Mouse (Mus musculus) hindbrain, embryonic 11.5 days (tissue): Measurements from ENCODE around the gene Gcg. TPM values are rescaled to one million over a fixed set of nuclear protein-coding genes. Genes with fewer than 3 reads are reported as not detected.

Experiments
- ATAC-seq: fragments of 200-750 bp; cut with Nextera tagmentation; 2 replicates; pipeline ENCODE4 v1.8.0; 2017; ENCODE audit warnings: mild to moderate bottlenecking, moderate TSS enrichment, moderate library complexity; ENCODE audit not compliant: low FRiP score
- DNase-seq: peaks from one replicate; pipeline ENCODE4 v3.0.0-alpha.2; 2015; ENCODE audit warnings: low spot score
- H3K27ac ChIP-seq: fragments of 300-500 bp; sonication (generic); 2 replicates; pipeline ENCODE4 v1.5.1; 2014; ENCODE audit warnings: mild to moderate bottlenecking, low read depth, low read length
- H3K27me3 ChIP-seq: fragments of 300-500 bp; sonication (generic); 2 replicates; pipeline ENCODE4 v1.6.1; 2014; ENCODE audit warnings: mild to moderate bottlenecking, low read length, moderate library complexity, mixed read lengths; ENCODE audit not compliant: control insufficient read depth, insufficient read depth
- H3K36me3 ChIP-seq: fragments of 300-500 bp; sonication (generic); 2 replicates; pipeline ENCODE4 v1.6.1; 2014; ENCODE audit warnings: mild to moderate bottlenecking, low read length, moderate library complexity, mixed read lengths; ENCODE audit not compliant: control insufficient read depth, insufficient read depth
- H3K4me1 ChIP-seq: fragments of 300-500 bp; sonication (generic); replicated peaks from 2 replicates; pipeline ENCODE4 v1.6.1; 2014; ENCODE audit warnings: low read length, mixed read lengths; ENCODE audit not compliant: control insufficient read depth, insufficient read depth
- H3K4me2 ChIP-seq: fragments of 300-500 bp; sonication (generic); replicated peaks from 2 replicates; pipeline ENCODE4 v1.6.1; 2014; ENCODE audit warnings: mild to moderate bottlenecking, low read depth, low read length
- H3K4me3 ChIP-seq: fragments of 300-500 bp; sonication (generic); 2 replicates; pipeline ENCODE4 v1.5.1; 2014; ENCODE audit warnings: low read depth, low read length
- H3K9ac ChIP-seq: fragments of 300-500 bp; sonication (generic); 2 replicates; pipeline ENCODE4 v1.6.1; 2014; ENCODE audit warnings: low read depth, low read length
- H3K9me3 ChIP-seq: fragments of 300-500 bp; sonication (generic); 2 replicates; pipeline ENCODE4 v1.6.1; 2016; ENCODE audit warnings: low read length; ENCODE audit not compliant: control insufficient read depth
- WGBS: fragments of 180-500 bp; shearing (Covaris S2); extraction: QIAGEN DNeasy Blood & Tissue Kit; methylation state at CpG from one replicate; pipeline ENCODE4 v1.1.7; 2014; 5-methylcytosine and 5-hydroxymethylcytosine counted together
- polyA plus RNA-seq: library from polyadenylated mRNA; unstranded; fragments of >200 nt; fragmentation: Nextera tagmentation; extraction: Ambion mirVana; gene quantifications from 2 replicates; pipeline ENCODE4 v1.2.1, GENCODE M21; 2014

The Gcg gene
- polyA plus RNA-seq, result 0.22 TPM in 1 of 2 replicates, not detected in the other

GRCm38 (mm10) chr2:62483550-62483949 is at the start of gene Gcg:
Gene Gcg, minus strand, starts transcription at chr2:62483650.
- 87% methylated on average over 9 of the region's 9 CpGs for WGBS
- DNase-seq, result no peak
- H3K4me3 ChIP-seq, result no peak within 1 kb of the TSS

DNA sequence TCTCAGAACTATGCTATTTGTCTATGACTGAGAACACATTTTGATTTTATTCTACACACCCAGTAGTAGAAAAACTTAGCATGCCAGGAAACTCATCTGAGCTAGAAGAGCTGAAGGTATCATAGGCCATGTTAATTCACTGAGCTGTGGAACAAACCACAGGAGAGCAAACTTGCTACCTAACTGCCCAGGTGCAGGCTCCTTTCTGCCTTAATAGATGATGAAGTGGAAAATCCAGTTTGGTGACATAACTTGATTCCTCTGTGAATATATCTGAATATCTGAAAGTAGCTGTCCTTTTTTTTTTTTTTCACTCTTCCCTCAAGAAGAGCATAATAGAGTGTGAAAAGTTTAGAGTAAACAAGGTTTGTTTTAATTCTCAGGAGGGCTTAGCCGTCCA is 47.6 kb upstream of the Gcg start:
- ATAC-seq (no peak), DNase-seq (no peak)
- H3K4me3 ChIP-seq, result no peak overlapping the region
- no peaks in the 10 kb centered on the region for H3K27me3 ChIP-seq
- H3K4me2 ChIP-seq, result no peak overlapping the region
- H3K27ac ChIP-seq, result no peak overlapping the region
- H3K36me3 ChIP-seq, result no peaks in the 10 kb centered on the region
- no peaks in the 10 kb centered on the region for H3K4me1 ChIP-seq
- H3K9ac ChIP-seq, result no peak overlapping the region
- no peaks in the 10 kb centered on the region for H3K9me3 ChIP-seq
- 79% methylated on average over 1 of the region's 1 CpGs for WGBS

More at GRCm38 (mm10) chr2:62483550-62483949, at the start of gene Gcg:
- Histone ChIP-seq H3K36me3 (no peaks in the 10 kb centered on the region), H3K4me1 (no peaks in the 10 kb centered on the region), H3K27ac (no peak within 1 kb of the TSS), H3K9me3 (no peaks in the 10 kb centered on the region), H3K9ac (no peak within 1 kb of the TSS), H3K27me3 (no peaks in the 10 kb centered on the region), H3K4me2 (no peak within 1 kb of the TSS)
- ATAC-seq, result no peak

DNA sequence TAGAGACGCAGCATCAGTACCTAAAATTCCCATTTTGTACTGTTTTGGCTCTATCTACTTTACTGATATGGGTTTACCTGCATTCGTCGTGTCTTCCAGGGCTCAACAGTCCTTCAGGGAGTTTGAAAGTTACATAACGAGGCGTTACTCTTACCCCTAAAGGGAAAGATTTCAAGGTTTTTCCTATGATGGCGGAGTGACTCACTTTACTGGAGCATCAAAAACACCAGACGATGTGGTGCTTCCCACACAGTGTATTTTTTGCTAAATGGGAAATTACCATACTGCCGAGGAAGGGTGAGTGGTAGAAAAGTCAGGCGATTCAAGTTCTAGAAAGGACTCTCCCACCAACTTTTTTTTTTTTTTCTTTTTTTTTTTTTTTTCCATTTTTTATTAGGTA is 42.9 kb upstream of the Gcg start:
- WGBS, result 93% methylated on average over 9 of the region's 9 CpGs
- DNase-seq (no peak), ATAC-seq (no peak)
- Histone ChIP-seq H3K36me3 (no peaks in the 10 kb centered on the region), H3K27ac (no peak overlapping the region), H3K4me3 (no peak overlapping the region), H3K4me1 (no peaks in the 10 kb centered on the region), H3K27me3 (no peaks in the 10 kb centered on the region), H3K4me2 (no peak overlapping the region), H3K9me3 (no peaks in the 10 kb centered on the region), H3K9ac (no peak overlapping the region)

DNA sequence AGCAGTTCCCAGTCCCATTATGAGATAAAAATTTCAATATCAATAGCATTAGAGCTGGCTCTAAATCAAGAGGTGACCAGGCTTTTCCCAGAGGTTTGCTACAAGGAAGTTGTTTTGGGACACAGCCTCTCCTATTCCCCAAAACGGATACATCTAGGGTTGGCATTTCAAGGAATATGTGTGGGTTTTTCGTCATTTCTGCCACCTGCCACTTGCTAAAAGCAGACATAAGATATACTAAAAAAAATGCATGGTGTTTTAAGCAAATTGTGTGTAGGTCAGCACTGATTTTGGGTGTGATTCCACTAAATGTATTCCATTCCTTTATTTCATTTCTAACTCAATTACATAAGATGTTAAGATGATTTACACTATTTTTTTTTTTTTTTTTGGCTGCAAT is 34.3 kb upstream of the Gcg start:
- Histone ChIP-seq H3K9ac (no peak overlapping the region), H3K36me3 (no peaks in the 10 kb centered on the region), H3K9me3 (no peaks in the 10 kb centered on the region), H3K27me3 (no peaks in the 10 kb centered on the region), H3K27ac (no peak overlapping the region), H3K4me2 (no peak overlapping the region), H3K4me3 (no peak overlapping the region), H3K4me1 (no peaks in the 10 kb centered on the region)
- 81% methylated on average over 2 of the region's 2 CpGs for WGBS
- DNase-seq (no peak), ATAC-seq (no peak)

DNA sequence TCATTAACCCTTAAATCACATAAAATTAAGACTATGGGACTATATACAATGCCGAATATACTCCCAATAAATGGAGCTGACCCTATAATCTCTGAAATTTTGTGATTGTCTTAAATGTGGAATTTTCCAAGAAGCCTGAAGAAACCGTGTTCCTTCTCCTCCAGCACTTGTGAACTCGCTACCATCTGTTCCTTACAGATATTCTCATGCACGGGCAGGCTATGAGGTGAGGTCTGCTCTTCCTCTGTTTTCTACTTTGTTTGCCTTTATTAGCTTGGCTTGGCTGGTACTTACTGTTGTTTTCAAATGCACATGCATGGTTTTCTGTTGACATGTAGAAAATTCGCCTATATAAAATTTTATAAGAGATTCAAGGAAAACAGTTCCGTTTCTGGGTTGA is 31.0 kb upstream of the Gcg start:
- H3K27me3 ChIP-seq, result no peaks in the 10 kb centered on the region
- no peak overlapping the region for H3K4me3 ChIP-seq
- H3K9ac ChIP-seq, result no peak overlapping the region
- no peaks in the 10 kb centered on the region for H3K9me3 ChIP-seq
- no peak overlapping the region for H3K27ac ChIP-seq
- H3K4me1 ChIP-seq, result no peaks in the 10 kb centered on the region
- 88% methylated on average over 6 of the region's 6 CpGs for WGBS
- DNase-seq, result no peak
- ATAC-seq, result no peak
- no peaks in the 10 kb centered on the region for H3K36me3 ChIP-seq
- H3K4me2 ChIP-seq, result no peak overlapping the region

DNA sequence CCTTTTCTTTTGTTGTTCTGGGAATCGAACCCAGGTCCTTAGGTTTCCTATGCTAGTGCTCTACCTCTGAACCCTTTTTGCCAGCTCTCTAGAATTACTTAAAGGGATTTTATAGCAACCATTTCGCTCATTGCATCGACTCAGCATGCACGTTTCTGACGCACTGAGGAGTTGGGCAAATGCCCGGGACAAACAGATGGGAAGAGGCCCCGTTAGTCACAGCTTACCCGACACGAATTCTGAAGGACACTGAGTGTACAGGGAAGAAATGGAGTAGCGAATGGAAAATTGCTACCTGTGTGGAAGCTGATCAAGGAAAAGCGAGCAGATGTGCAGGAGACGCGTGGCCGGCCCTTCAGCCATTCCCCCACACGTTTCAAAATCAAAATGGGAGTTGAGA is 30.0 kb upstream of the Gcg start:
- no peak overlapping the region for H3K27ac ChIP-seq
- H3K36me3 ChIP-seq, result no peaks in the 10 kb centered on the region
- 91% methylated on average over 15 of the region's 15 CpGs for WGBS
- no peak for ATAC-seq
- H3K9me3 ChIP-seq, result no peaks in the 10 kb centered on the region
- H3K27me3 ChIP-seq, result no peaks in the 10 kb centered on the region
- DNase-seq, result no peak
- H3K9ac ChIP-seq, result no peak overlapping the region
- H3K4me3 ChIP-seq, result no peak overlapping the region
- H3K4me2 ChIP-seq, result no peak overlapping the region
- no peaks in the 10 kb centered on the region for H3K4me1 ChIP-seq

DNA sequence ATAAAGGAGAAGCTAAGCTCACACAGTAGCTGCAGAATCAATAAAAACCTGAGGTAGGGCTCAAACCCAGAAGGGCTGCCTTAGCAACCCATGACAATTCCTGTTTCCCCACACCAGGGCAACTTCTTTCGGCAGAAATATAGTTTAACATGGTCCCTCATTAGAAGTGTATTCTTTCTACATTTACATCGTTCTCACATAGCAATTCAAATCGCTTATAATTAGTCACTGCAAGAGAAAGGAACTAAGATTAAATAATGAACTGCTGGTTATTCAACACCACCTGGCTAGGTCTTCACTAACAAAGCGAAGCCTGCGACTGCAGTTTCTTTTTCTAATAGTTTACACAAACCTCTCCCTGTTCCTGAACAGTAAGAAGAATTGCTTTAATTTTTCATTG is 23.7 kb upstream of the Gcg start:
- no peak overlapping the region for H3K4me2 ChIP-seq
- WGBS, result 87% methylated on average over 5 of the region's 5 CpGs
- DNase-seq, result no peak
- H3K9ac ChIP-seq, result no peak overlapping the region
- H3K9me3 ChIP-seq, result no peaks in the 10 kb centered on the region
- no peaks in the 10 kb centered on the region for H3K27me3 ChIP-seq
- no peaks in the 10 kb centered on the region for H3K36me3 ChIP-seq
- H3K27ac ChIP-seq, result no peak overlapping the region
- H3K4me1 ChIP-seq, result no peaks in the 10 kb centered on the region
- ATAC-seq, result no peak
- no peak overlapping the region for H3K4me3 ChIP-seq

DNA sequence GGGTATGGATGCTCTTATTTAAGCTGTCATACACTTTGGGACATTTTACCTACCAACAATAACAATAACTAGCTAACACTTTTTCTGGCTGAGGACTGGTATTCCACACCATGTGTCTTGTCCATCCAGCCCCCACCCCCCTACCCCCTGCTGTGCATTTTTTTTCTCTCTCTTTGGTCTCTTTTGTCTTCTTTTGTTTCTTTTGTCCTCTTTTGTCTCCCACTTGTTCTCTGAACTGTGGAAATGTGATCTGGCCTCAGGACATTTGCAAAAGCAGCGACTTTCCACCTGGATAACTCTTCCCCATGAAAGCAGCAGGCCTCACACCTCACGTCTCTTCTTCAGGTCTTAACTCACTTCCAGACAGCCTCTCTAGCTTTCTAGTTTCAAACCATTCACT is 23.0 kb upstream of the Gcg start:
- no peak overlapping the region for H3K9ac ChIP-seq
- H3K9me3 ChIP-seq, result no peaks in the 10 kb centered on the region
- no peak overlapping the region for H3K27ac ChIP-seq
- WGBS, result 11% methylated on average over 2 of the region's 2 CpGs
- DNase-seq, result no peak
- no peaks in the 10 kb centered on the region for H3K36me3 ChIP-seq
- no peaks in the 10 kb centered on the region for H3K4me1 ChIP-seq
- no peak for ATAC-seq
- no peaks in the 10 kb centered on the region for H3K27me3 ChIP-seq
- no peak overlapping the region for H3K4me3 ChIP-seq
- no peak overlapping the region for H3K4me2 ChIP-seq

- 87% methylated on average over 4 of the region's 4 CpGs for WGBS
- no peaks in the 10 kb centered on the region for H3K27me3 ChIP-seq
- no peaks in the 10 kb centered on the region for H3K36me3 ChIP-seq
- DNase-seq (no peak), ATAC-seq (no peak)
- H3K9ac ChIP-seq, result no peak overlapping the region
- H3K4me1 ChIP-seq, result no peaks in the 10 kb centered on the region
- H3K4me2 ChIP-seq, result no peak overlapping the region
- H3K27ac ChIP-seq, result no peak overlapping the region
- no peaks in the 10 kb centered on the region for H3K9me3 ChIP-seq
- H3K4me3 ChIP-seq, result no peak overlapping the region
Observed at GRCm38 (mm10) chr2:62504269-62504796, 20.9 kb upstream of the Gcg start.
